Mouse (Mus musculus) hindbrain, embryonic 16.5 days (tissue): ENCODE data around the gene Adk. TPM values are rescaled to one million over a fixed set of nuclear protein-coding genes. Genes with fewer than 3 reads are reported as not detected.

ENCODE experiments used
- ATAC-seq: fragments of 200-750 bp; cut with Nextera tagmentation; 2 replicates; pipeline ENCODE4 v1.8.0; 2017; ENCODE audit warnings: moderate TSS enrichment, moderate library complexity
- H3K27ac ChIP-seq: fragments of 300-500 bp; sonication (generic); 2 replicates; pipeline ENCODE4 v1.5.1; 2014; ENCODE audit warnings: low read depth, mild to moderate bottlenecking, control low read depth, low read length, moderate library complexity
- H3K27me3 ChIP-seq: fragments of 300-500 bp; sonication (generic); replicated peaks from 2 replicates; pipeline ENCODE4 v1.6.1; 2014; ENCODE audit warnings: low read length; ENCODE audit not compliant: control insufficient read depth, insufficient read depth
- H3K36me3 ChIP-seq: fragments of 300-500 bp; sonication (generic); 2 replicates; pipeline ENCODE4 v1.6.1; 2014; ENCODE audit warnings: mild to moderate bottlenecking, low read length, moderate library complexity, mixed read lengths; ENCODE audit not compliant: control insufficient read depth, insufficient read depth
- H3K4me1 ChIP-seq: fragments of 300-500 bp; sonication (generic); 2 replicates; pipeline ENCODE4 v1.6.1; 2014; ENCODE audit warnings: low read depth, low read length; ENCODE audit not compliant: control insufficient read depth, insufficient read depth
- H3K4me2 ChIP-seq: fragments of 300-500 bp; sonication (generic); 2 replicates; pipeline ENCODE4 v1.6.1; 2014; ENCODE audit warnings: mild to moderate bottlenecking, low read length, control low read depth, moderate library complexity
- H3K4me3 ChIP-seq: fragments of 300-500 bp; sonication (generic); 2 replicates; pipeline ENCODE4 v1.5.1; 2014; ENCODE audit warnings: mild to moderate bottlenecking, low read length, control low read depth, moderate library complexity
- H3K9ac ChIP-seq: fragments of 300-500 bp; sonication (generic); 2 replicates; pipeline ENCODE4 v1.6.1; 2014; ENCODE audit warnings: low read depth, mild to moderate bottlenecking, control low read depth, low read length, moderate library complexity
- H3K9me3 ChIP-seq: fragments of 300-500 bp; sonication (generic); 2 replicates; pipeline ENCODE4 v1.6.1; 2014; ENCODE audit warnings: mild to moderate bottlenecking, low read length, moderate library complexity; ENCODE audit not compliant: control insufficient read depth
- WGBS: fragments of 180-500 bp; shearing (Covaris S2); extraction: QIAGEN DNeasy Blood & Tissue Kit; methylation state at CpG from one replicate; pipeline ENCODE4 v1.1.7; 2014; 5-methylcytosine and 5-hydroxymethylcytosine counted together
- polyA plus RNA-seq: library from polyadenylated mRNA; unstranded; fragments of >200 nt; fragmentation: Nextera tagmentation; extraction: Ambion mirVana; gene quantifications from 2 replicates; pipeline ENCODE4 v1.2.1, GENCODE M21; 2015

Adk gene
- polyA plus RNA-seq, 1 experiment from 2014 or later: 45.9 TPM

DNA sequence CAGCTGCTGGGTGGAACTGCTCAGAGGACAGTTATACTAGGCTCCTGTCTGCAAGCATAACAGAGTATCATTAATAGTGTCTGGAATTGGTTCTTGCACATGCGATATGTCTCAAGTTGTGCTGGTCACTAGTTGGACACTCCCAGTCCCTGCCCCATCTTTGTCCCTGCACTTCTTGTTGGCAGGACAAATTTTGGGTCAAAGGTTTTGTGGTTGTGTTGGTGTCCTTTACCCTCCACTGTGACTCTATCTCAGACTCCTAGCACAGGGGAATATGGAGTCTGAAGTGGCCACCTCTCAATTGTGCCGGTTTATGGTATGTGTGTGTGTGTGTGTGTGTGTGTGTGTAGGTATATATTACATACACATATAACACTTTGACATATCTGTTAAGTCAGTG lies 225.9 kb downstream of the Adk start:
- Histone ChIP-seq H3K9me3 (no peaks in the 10 kb centered on the region), H3K9ac (no peak overlapping the region), H3K4me2 (no peak overlapping the region), H3K4me1 (no peaks in the 10 kb centered on the region), H3K27ac (no peak overlapping the region), H3K27me3 (no peaks in the 10 kb centered on the region), H3K36me3 (no peaks in the 10 kb centered on the region), H3K4me3 (no peak overlapping the region)
- ATAC-seq: no peak
- 98% methylated on average over 2 of the region's 2 CpGs for WGBS

DNA sequence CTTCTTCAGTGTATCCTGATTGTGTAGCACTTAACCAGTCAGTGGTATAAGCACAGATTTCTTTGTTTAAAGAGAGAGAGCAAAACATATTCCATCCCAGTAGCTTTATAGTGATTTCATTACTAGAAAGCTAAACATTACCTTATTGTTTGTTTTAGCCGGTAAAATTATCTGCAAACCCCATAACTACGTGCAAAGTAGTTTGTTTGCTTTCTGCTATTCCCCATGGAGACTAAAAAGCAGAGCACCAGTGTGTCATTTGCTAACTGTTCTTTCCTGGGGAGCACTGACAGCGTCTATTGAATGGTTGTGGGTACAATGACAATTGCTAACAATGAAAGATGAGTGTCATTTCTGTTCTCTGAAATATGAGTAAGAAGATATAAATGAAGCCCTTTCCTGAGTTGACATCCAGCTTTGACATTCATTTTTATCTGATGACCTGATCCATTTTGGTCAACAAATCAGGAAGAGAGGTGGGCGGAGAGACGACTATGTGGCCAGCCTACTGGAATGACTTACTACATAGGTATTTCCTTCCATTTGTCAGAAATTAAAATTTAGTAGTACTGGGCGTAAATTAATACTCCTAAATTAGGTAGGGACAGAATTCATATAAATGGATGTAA lies 226.6 kb downstream of the Adk start:
- no peak overlapping the region for H3K4me3 ChIP-seq
- H3K4me2 ChIP-seq: no peak overlapping the region
- no peaks in the 10 kb centered on the region for H3K9me3 ChIP-seq
- H3K4me1 ChIP-seq: no peaks in the 10 kb centered on the region
- H3K27ac ChIP-seq: no peak overlapping the region
- 59% methylated on average over 6 of the region's 6 CpGs for WGBS
- ATAC-seq: no peak
- no peaks in the 10 kb centered on the region for H3K27me3 ChIP-seq
- H3K9ac ChIP-seq: no peak overlapping the region
- H3K36me3 ChIP-seq: no peaks in the 10 kb centered on the region

DNA sequence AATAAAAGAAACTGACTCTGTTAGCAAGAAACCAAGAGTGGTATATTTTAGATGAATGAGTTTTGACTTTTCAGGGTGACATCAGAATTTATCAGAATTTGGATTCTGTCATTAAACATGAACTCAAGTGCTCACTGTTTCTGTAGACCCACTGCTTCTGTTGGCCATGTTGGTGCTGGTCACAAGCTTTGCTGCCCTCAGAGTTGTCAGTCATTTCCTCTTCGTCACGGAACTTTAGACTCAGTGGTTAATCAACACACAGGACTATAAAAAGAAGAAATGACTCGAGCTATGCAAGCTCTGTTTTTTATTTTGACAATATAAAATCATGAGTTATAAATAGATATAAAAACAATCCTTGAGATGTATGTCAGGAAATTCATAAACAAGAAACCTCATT lies 228.1 kb downstream of the Adk start:
- no peaks in the 10 kb centered on the region for H3K36me3 ChIP-seq
- no peak overlapping the region for H3K4me2 ChIP-seq
- H3K9ac ChIP-seq: no peak overlapping the region
- no peaks in the 10 kb centered on the region for H3K27me3 ChIP-seq
- no peak for ATAC-seq
- no peaks in the 10 kb centered on the region for H3K9me3 ChIP-seq
- 82% methylated on average over 3 of the region's 3 CpGs for WGBS
- H3K27ac ChIP-seq: no peak overlapping the region
- H3K4me1 ChIP-seq: no peaks in the 10 kb centered on the region
- no peak overlapping the region for H3K4me3 ChIP-seq

DNA sequence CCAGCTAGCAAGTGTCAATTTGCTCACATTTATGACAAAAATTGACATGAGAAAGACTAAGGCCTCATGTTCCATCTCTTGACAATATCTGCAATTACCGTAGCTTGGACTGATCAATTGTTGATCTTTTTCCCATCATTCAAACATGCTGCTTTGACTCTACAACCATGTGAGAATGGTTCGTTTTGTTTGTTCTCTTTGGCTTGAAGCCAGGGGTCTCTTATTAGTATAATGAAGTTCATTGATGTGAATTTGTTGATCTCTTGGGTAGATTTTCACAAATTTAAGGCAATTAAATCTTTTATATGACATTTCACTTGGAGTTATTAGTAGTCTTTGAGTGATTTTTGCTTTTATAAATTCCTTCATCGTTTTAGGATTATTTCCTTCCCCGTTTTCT lies 229.1 kb downstream of the Adk start:
- 70% methylated on average over 4 of the region's 4 CpGs for WGBS

DNA sequence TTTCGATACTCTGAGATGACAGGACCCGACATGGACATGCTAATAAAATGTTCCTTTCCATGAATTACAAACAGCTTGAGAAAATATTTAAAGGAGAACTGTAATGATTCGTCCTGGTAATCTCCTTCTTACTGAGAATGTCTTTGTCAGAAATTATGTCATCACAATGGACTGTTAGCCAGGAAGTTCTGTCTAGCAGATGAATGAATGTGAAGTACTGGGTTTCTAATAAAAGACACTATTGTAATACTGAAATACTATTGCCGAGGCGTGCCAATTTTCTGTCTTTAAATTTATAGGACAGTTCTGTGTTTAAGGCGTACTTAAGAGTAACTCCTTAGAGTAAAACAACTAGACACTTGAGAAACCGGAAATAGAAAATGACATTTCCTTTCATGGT lies 231.7 kb downstream of the Adk start:
- no peaks in the 10 kb centered on the region; the same call in 1 of the 2 replicates for H3K4me1 ChIP-seq
- H3K36me3 ChIP-seq: no peaks in the 10 kb centered on the region
- no peak overlapping the region for H3K4me2 ChIP-seq
- no peak overlapping the region for H3K27ac ChIP-seq
- H3K9me3 ChIP-seq: no peaks in the 10 kb centered on the region
- WGBS: 56% methylated on average over 7 of the region's 7 CpGs
- no peak overlapping the region for H3K4me3 ChIP-seq
- no peak for ATAC-seq
- no peaks in the 10 kb centered on the region for H3K27me3 ChIP-seq
- H3K9ac ChIP-seq: no peak overlapping the region

More for the DNA sequence above, 229.1 kb downstream of the Adk start:
- no peak overlapping the region for H3K4me3 ChIP-seq
- ATAC-seq: no peak
- H3K27ac ChIP-seq: no peak overlapping the region
- no peaks in the 10 kb centered on the region; the same call in 1 of the 2 replicates for H3K4me1 ChIP-seq
- H3K4me2 ChIP-seq: no peak overlapping the region
- no peak overlapping the region for H3K9ac ChIP-seq
- H3K36me3 ChIP-seq: no peaks in the 10 kb centered on the region
- no peaks in the 10 kb centered on the region for H3K27me3 ChIP-seq
- no peaks in the 10 kb centered on the region for H3K9me3 ChIP-seq

DNA sequence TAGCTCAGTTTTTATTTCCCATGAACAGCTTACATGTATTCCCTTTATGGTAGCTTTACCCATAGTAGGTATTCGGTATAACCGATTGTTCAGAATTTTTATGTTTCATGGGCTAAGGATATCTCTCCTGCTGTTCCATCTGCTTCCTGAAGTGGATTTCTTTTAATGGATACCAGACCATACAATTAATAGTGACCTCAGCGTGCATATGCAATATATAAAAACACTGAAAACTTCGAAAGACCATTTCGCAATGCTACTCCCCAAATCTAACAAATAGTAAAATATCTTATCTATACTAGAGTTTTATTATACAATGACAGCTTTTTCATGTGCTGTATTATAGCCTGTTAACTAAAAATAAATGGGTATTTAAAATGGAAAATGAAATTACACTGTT lies 232.5 kb downstream of the Adk start:
- Histone ChIP-seq H3K9me3 (no peaks in the 10 kb centered on the region), H3K4me2 (no peak overlapping the region), H3K4me3 (no peak overlapping the region), H3K9ac (no peak overlapping the region), H3K27ac (no peak overlapping the region), H3K27me3 (no peaks in the 10 kb centered on the region), H3K4me1 (no peaks in the 10 kb centered on the region; the same call in 1 of the 2 replicates), H3K36me3 (no peaks in the 10 kb centered on the region)
- 89% methylated on average over 5 of the region's 5 CpGs for WGBS
- ATAC-seq: no peak

DNA sequence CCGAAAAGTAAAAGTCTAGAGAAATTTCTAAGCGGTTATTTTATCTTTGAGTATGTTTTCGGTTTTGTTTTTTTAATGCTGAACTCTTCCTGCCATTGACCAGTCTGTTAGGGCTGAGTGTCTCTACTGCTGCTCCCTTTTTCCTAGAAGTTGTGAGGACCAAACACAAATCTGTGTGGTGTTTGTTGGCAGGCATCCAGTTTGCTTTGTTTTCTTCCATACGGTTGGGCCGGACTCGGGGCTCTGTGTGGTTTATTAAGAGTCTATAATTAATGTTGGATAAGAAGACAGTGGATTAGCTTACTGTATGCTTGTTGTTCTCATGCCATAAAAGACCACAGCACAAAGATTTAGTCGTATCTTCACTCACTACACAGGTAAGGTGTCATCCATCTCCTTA lies 233.9 kb downstream of the Adk start:
- Histone ChIP-seq H3K36me3 (no peaks in the 10 kb centered on the region), H3K4me3 (no peak overlapping the region), H3K27ac (no peak overlapping the region), H3K9ac (no peak overlapping the region), H3K4me2 (no peak overlapping the region), H3K9me3 (no peaks in the 10 kb centered on the region), H3K4me1 (no peaks in the 10 kb centered on the region; the same call in 1 of the 2 replicates), H3K27me3 (no peaks in the 10 kb centered on the region)
- no peak for ATAC-seq
- WGBS: 66% methylated on average over 7 of the region's 7 CpGs

DNA sequence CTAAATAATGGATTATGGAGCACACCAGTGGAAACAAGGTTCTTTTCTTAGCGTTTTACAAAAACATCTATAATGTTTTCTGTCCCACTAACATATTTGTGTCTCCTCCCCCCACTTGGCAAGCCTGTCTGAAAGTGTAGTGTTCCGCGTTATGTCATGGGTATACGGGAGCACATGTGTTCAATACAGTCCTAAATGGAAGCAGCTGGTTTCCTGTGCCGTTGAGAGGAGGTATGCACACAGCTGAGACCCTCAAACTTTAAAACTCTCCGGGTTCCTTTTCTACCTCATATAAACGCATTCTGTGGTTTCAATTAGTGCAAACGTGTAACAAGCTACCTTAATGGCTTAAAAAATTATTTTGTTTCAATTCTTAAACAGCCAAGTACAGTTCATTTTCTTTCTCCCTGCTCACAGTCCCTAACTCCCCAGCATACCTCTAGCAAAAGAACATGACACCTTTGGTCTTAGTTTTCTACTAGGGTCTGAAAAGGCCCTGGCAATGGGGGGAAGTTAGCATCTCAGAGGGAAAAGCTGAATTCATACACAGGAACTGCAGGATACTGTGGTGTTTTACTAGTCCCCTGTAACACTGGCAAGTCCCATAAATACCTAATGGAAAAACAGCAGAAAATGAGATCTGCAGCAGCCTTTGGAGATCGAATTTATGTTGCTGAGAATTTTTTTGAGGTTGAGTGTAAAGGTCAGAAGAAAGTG lies 235.5 kb downstream of the Adk start:
- Histone ChIP-seq H3K9me3 (no peaks in the 10 kb centered on the region), H3K9ac (no peak overlapping the region), H3K27me3 (no peaks in the 10 kb centered on the region), H3K27ac (no peak overlapping the region), H3K36me3 (no peaks in the 10 kb centered on the region), H3K4me1 (no peaks in the 10 kb centered on the region; the same call in 1 of the 2 replicates), H3K4me3 (no peak overlapping the region), H3K4me2 (no peak overlapping the region)
- ATAC-seq: no peak
- whole genome bisulfite sequencing: 67% methylated on average over 9 of the region's 9 CpGs

DNA sequence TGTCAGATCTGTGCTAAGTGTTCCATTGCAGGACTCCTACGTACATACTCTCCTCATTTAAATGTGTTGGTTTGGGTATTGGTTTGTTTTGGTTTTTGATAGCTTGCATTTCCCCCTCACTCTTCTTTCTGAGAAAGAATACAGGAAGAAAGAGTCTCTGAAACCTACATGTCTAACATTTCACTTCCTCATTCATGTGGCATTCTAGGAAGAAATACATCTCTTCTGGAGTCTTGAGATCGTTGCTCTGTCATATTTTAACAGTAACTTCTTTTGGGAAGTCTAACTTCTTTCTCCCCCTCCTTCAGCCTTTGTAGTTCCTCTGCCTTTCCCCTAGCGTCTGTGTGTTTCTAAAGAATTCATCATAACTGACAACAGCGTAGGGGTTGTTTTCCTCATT lies 247.4 kb downstream of the Adk start:
- no peak for ATAC-seq
- no peak overlapping the region for H3K9ac ChIP-seq
- WGBS: 79% methylated on average over 4 of the region's 4 CpGs
- H3K9me3 ChIP-seq: no peaks in the 10 kb centered on the region
- H3K27ac ChIP-seq: no peak overlapping the region
- H3K4me2 ChIP-seq: no peak overlapping the region
- no peak overlapping the region for H3K4me3 ChIP-seq
- H3K36me3 ChIP-seq: no peaks in the 10 kb centered on the region
- no peaks in the 10 kb centered on the region for H3K4me1 ChIP-seq
- H3K27me3 ChIP-seq: no peaks in the 10 kb centered on the region
